Mouse (Mus musculus) C2C12 (cell line): ENCODE results near the gene Gzme. TPM values are rescaled to one million over a fixed set of nuclear protein-coding genes. Genes with fewer than 3 reads are reported as not detected.

ENCODE experiments used
- H3K27me3 ChIP-seq: one replicate; pipeline ENCODE4 v1.6.1; 2011; ENCODE audit not compliant: control insufficient read depth, insufficient read depth, insufficient read length
- H3K36me3 ChIP-seq: one replicate; pipeline ENCODE4 v1.6.1; 2011; ENCODE audit not compliant: control insufficient read depth, insufficient read depth
- H3K4me3 ChIP-seq: one replicate; pipeline ENCODE4 v1.5.1; 2011; ENCODE audit warnings: mild to moderate bottlenecking, control low read depth; ENCODE audit not compliant: poor library complexity, insufficient read depth, severe bottlenecking
- H3K79me2 ChIP-seq: one replicate; pipeline ENCODE4 v1.6.1; 2011; ENCODE audit not compliant: control insufficient read depth, insufficient read depth
- H3K79me3 ChIP-seq: one replicate; pipeline ENCODE4 v1.6.1; 2011; ENCODE audit warnings: low read depth, control low read depth
- H3ac ChIP-seq: one replicate; pipeline ENCODE3; 2011; ENCODE audit warnings: low read depth; ENCODE audit not compliant: control insufficient read depth, insufficient read length
- CEBPB ChIP-seq: IDR thresholded peaks from one replicate; pipeline ENCODE4 v1.6.1; 2011; ENCODE audit warnings: low read depth, mild to moderate bottlenecking, control low read depth, moderate library complexity
- CTCF ChIP-seq: IDR thresholded peaks from one replicate; pipeline ENCODE4 v1.5.1; 2011; ENCODE audit not compliant: control insufficient read depth, insufficient read depth, insufficient read length
- FOSL1 ChIP-seq: IDR thresholded peaks from one replicate; pipeline ENCODE4 v1.8.0; 2011; ENCODE audit warnings: mild to moderate bottlenecking, low read length; ENCODE audit not compliant: poor library complexity, insufficient read depth, severe bottlenecking
- MAX ChIP-seq: IDR thresholded peaks from one replicate; pipeline ENCODE4 v1.6.1; 2011; ENCODE audit warnings: mild to moderate bottlenecking, control low read depth
- MYOD1 ChIP-seq: IDR thresholded peaks from one replicate; pipeline ENCODE4 v1.6.1; 2011; ENCODE audit warnings: low read depth; ENCODE audit not compliant: control insufficient read depth, insufficient read length
- MYOG ChIP-seq: IDR thresholded peaks from one replicate; pipeline ENCODE4 v1.6.1; 2011; ENCODE audit not compliant: control insufficient read depth, insufficient read length; ENCODE audit errors: extremely low read depth
- USF1 ChIP-seq: IDR thresholded peaks from one replicate; pipeline ENCODE4 v1.6.1; 2011; ENCODE audit warnings: low read depth, mild to moderate bottlenecking, control low read depth, moderate library complexity
- polyA plus RNA-seq: library from polyadenylated mRNA; unstranded; fragments of >200 nt; fragmentation: generic; extraction: Trizol; gene quantifications from one replicate; pipeline ENCODE4 v1.2.1, GENCODE M21; 2012; ENCODE audit warnings: missing spikeins

Gzme gene
- polyA plus RNA-seq, 1 experiment, result 3.3 TPM

DNA sequence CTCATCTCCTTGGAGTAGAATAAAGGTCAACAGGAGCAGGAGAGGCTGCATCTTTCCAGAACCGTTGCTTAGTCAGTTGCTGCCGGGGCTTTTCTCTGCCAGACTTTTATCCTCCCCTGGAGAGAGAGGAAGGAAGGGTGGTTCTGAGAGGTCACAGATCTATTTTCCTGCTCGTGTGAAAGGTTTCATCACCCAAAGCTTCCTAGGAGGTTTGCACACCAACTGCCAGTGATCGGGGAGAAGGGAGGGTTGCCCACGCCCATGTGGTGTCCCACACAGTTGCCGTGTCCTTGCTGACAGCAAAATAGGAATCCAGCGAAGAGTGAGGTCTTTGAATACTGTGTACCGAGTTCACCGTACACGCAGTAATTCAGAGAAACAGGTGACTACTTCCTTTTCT, 18.0 kb downstream of the Gzme start, which contains the start of gene Ctsg:
TSS of gene Ctsg (minus strand) at position 189 of the 400 bp plus-strand sequence.
- TF ChIP-seq MYOG, result no peak
- no peak for TF ChIP-seq FOSL1
- TF ChIP-seq CTCF, result no peak
- no peak for TF ChIP-seq CEBPB
- no peak for TF ChIP-seq MAX
- no peak for TF ChIP-seq USF1
- TF ChIP-seq MYOD1, result no peak
- no peak within 1 kb of the TSS for H3K4me3 ChIP-seq
- no peaks in the 10 kb centered on the region for H3K79me3 ChIP-seq
- peaks cover 4% of the 10 kb centered on the region for H3K27me3 ChIP-seq
- H3K36me3 ChIP-seq, result no peaks in the 10 kb centered on the region
- H3ac ChIP-seq, result no peak within 1 kb of the TSS
- no peaks in the 10 kb centered on the region for H3K79me2 ChIP-seq

DNA sequence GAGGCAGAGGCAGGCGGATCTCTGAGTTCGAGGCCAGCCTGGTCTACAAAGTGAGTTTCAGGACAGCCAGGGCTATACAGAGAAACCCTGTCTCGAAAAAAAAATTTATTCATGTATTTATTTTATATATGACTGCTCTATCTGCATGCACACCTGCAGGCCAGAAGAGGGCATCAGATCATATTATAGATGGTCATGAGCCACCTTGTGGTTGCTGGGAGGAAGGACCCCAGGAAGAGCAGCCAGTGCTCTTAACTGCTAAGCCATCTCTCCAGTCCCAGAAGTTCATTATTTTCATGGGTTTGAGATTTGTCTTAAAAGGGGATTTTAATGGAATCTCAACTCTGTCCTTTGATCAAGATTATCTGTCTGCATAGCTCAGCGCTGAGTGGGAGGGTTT, 21.5 kb downstream of the Gzme start:
- H3K79me3 ChIP-seq, result no peaks in the 10 kb centered on the region
- no peak overlapping the region for H3ac ChIP-seq
- no peak overlapping the region for H3K4me3 ChIP-seq
- no peaks in the 10 kb centered on the region for H3K27me3 ChIP-seq
- TF ChIP-seq FOSL1 (no peak), CTCF (peak; percentile 41)
- no peaks in the 10 kb centered on the region for H3K79me2 ChIP-seq
- no peaks in the 10 kb centered on the region for H3K36me3 ChIP-seq

DNA sequence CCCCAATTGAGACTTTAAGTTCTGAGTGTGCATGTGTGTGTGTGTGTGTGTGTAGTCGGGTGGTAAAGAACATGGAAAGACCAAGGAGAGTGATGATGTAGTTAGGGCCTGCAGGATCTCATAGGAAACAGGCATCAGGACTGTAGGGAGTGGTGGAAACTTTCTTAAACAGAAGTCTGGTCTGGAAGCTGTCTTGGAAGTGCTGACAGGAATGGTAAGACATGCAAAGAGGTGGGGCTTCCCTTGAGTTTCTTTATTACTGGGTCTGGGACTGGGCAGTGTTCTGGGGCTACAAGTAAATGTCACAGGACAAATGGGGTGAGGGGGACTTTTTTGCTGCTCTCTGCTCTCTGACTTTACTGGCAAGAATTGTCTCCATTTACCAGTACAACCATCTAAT, 22.8 kb downstream of the Gzme start:
- Histone ChIP-seq H3K36me3 (no peaks in the 10 kb centered on the region), H3K79me2 (no peaks in the 10 kb centered on the region), H3K27me3 (no peaks in the 10 kb centered on the region), H3K79me3 (no peaks in the 10 kb centered on the region), H3K4me3 (no peak overlapping the region), H3ac (no peak overlapping the region)
- TF ChIP-seq MYOG (no peak), FOSL1 (no peak), CTCF (no peak), USF1 (no peak), MAX (no peak), MYOD1 (no peak), CEBPB (no peak)

DNA sequence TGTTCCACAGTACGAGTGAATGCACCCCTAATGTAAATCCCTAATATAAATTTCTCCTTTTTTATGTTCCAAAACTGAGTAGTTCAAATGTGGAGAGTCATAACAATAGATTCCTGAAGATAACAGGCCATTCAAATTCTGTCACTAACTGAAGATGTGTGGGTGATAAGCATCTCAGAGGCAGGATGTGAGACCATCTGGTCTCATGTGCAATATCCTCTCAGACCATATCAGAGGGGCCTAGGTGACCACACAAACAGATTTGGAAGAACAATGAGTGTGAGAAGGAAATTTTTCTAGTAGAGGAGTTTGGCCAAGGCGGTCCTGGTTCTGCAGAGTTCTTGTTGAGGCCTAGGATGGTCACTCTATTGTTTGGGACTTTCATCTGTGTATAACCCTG, 27.1 kb downstream of the Gzme start:
- Histone ChIP-seq H3K79me2 (no peaks in the 10 kb centered on the region), H3K4me3 (no peak overlapping the region), H3ac (no peak overlapping the region), H3K36me3 (no peaks in the 10 kb centered on the region), H3K27me3 (no peaks in the 10 kb centered on the region), H3K79me3 (no peaks in the 10 kb centered on the region)
- TF ChIP-seq USF1, result no peak
- no peak for TF ChIP-seq MYOD1
- no peak for TF ChIP-seq MYOG
- no peak for TF ChIP-seq CEBPB
- TF ChIP-seq FOSL1, result no peak
- no peak for TF ChIP-seq MAX
- no peak for TF ChIP-seq CTCF

DNA sequence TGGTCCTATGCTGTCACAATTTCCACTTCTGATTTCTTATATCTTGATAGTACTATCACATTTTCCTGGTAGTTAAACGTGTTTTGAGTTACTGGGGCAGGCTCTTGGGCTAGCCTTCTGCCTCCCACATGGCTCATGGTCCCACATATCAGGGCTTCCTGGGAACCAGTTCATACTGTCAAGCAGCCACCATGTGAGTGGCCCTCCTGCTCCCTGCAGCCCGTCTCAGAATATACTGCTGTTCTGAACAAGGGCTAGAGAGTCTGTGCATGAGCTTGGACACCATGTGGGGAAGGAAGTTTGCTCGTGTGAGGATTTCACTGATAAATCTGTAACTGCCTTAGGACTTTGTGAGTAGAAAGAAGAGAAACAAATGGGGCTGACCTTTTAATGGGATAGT, 33.7 kb downstream of the Gzme start:
- Histone ChIP-seq H3K79me2 (no peaks in the 10 kb centered on the region), H3K36me3 (no peaks in the 10 kb centered on the region), H3K27me3 (no peaks in the 10 kb centered on the region), H3K79me3 (no peaks in the 10 kb centered on the region), H3ac (no peak overlapping the region), H3K4me3 (no peak overlapping the region)
- TF ChIP-seq MAX, result no peak
- no peak for TF ChIP-seq MYOG
- TF ChIP-seq CEBPB, result no peak
- no peak for TF ChIP-seq USF1
- no peak for TF ChIP-seq CTCF

DNA sequence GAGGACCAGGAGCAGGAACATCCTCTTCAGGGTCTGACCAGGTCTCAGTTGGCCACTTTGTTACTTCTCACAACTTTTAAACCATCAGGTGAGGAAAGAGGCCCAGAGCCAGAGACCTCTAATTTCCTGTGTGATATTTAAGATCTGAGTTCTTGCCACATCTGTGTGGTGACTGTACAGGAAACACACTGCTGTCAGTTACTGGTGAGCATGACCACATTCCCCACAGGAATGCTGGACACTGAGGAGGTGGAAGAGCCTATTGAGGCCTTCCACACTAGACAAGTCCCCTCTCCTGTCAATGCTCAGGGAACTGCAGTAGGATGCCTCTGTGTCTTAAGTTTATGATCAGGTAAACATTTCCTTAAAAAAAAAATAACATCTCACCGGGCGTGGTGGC, 35.3 kb downstream of the Gzme start, which contains the start of gene Mcpt8:
TSS of gene Mcpt8 (minus strand) at position 107 of the 400 bp plus-strand sequence.
- H3K27me3 ChIP-seq, result no peaks in the 10 kb centered on the region
- H3K79me3 ChIP-seq, result no peaks in the 10 kb centered on the region
- no peak for TF ChIP-seq FOSL1
- TF ChIP-seq CEBPB, result peak; percentile 89
- TF ChIP-seq MYOG, result no peak
- TF ChIP-seq MYOD1, result peak; percentile 32
- no peak for TF ChIP-seq CTCF
- no peak for TF ChIP-seq USF1
- TF ChIP-seq MAX, result no peak
- H3K36me3 ChIP-seq, result no peaks in the 10 kb centered on the region
- H3K4me3 ChIP-seq, result no peak within 1 kb of the TSS
- H3ac ChIP-seq, result no peak within 1 kb of the TSS
- no peaks in the 10 kb centered on the region for H3K79me2 ChIP-seq
